In the genomic region with DNA sequence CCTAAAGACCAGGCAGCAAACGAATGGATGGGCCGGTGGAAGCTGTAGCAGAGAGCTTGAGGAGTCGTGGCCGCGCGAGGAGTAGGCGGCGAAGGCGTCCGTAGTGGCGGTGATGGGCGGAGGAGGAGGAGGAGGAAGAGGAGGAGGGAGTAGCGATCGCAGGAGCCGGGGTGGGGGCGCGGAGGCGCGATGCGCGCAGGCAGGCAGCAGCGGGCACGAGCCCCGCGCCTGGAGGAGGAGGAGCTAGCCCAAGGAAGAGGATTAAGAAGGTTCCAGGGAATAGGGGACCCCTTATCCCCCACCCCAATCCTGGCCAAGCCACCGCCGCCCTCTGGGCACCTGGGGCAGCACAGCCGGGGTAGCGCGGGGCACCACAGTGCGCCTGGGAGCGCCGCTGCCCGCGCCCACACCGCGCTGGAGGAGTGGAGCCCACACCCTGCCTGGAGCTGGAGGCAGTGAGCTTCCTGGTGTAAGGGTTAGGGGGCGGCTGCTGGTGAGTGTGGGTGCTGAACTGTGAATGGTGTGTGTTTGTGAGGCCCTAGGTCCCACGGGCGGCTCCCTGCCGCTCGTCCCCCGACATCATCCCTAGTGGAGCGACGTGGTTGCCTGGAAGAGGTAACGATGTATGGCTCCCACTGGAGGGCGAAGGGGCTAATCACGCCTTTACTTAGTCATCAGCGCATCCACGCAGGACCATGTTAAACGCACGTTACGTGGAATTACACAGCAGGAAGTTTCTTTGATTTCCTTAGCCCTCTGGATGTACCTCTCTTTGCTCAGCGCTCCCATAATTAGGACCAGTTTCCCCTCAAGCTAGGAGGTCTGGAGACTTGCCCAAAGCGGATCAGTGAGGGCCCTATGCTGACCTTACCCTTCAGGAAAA, we compare ENCODE assay signal across 8 mouse cellular contexts. TPM values are rescaled to one million over a fixed set of nuclear protein-coding genes. Genes with fewer than 3 reads are reported as not detected.
DNase-seq lines count a peak whose midpoint lies in the region; ATAC-seq and TF ChIP-seq lines count a peak whose summit lies in the region.
"Had no signal": no experiment of that assay in that cellular context is flagged by ENCODE, and none has a peak within 500 bp of the region (broad histone marks: within the 10 kb centered on the region; RNA-seq: fewer than 3 reads in every experiment).

A gene (minus strand): TSS at position 125 of the 883 bp plus-strand sequence.

- no peak within 1 kb of the TSS for H3K9ac ChIP-seq in liver, postnatal 0 days (replicated peaks)
- peak within 1 kb of the TSS; percentile 32; the same call in 1 of the 2 replicates for H3K9ac ChIP-seq in stomach, embryonic 15.5 days

- DNase-seq in urinary bladder, adult 2 months (ENCODE audit: low spot score), result peak; percentile 18
- DNase-seq in urinary bladder, postnatal 10 days (ENCODE audit: low spot score), result no peak
- DNase-seq in cerebellum, postnatal 14 days, result peak; percentile 72 to 80
- peak; percentile 65 to 74 for DNase-seq in frontal cortex, postnatal 14 days (ENCODE audit: low spot score in 2 of 2)
- peak; percentile 47 for DNase-seq in layer of hippocampus, adult 9-10 months (ENCODE audit: low spot score)
- peak; percentile 10 for DNase-seq in liver, postnatal 0 days

- ATAC-seq in liver, postnatal 0 days, result no peak
- ATAC-seq in stomach, embryonic 15.5 days (ENCODE audit: insufficient read depth, low FRiP score, low read depth), result peak; percentile 73; the same call in 1 of the 2 replicates

- under 1% methylated on average over 42 of the region's 55 CpGs for WGBS in liver, postnatal 0 days (ENCODE audit: insufficient replicate concordance)
- 1% methylated on average over 44 of the region's 55 CpGs for WGBS in stomach, embryonic 15.5 days

- TF ChIP-seq EP300 in liver, postnatal 0 days (IDR thresholded peaks at IDR 0.05; ENCODE audit: low read depth), result no peak

- no peaks in the 10 kb centered on the region for H3K4me1 ChIP-seq in liver, postnatal 0 days (ENCODE audit: insufficient read depth)
- no peaks in the 10 kb centered on the region for H3K4me1 ChIP-seq in stomach, embryonic 15.5 days

- H3K9me3 ChIP-seq in liver, postnatal 0 days (ENCODE audit: low read length), result no peaks in the 10 kb centered on the region
- no peaks in the 10 kb centered on the region for H3K9me3 ChIP-seq in stomach, embryonic 15.5 days

- no peak within 1 kb of the TSS for H3K4me3 ChIP-seq in liver, postnatal 0 days (ENCODE audit: low read depth, low read length)
- peak within 1 kb of the TSS; percentile 58 for H3K4me3 ChIP-seq in stomach, embryonic 15.5 days (replicated peaks)
- H3K4me3 ChIP-seq: erythroblast, embryonic 14.5 days had no signal

- H3K27ac ChIP-seq in liver, postnatal 0 days (ENCODE audit: low read depth), result no peak within 1 kb of the TSS
- H3K27ac ChIP-seq in stomach, embryonic 15.5 days, result no peak within 1 kb of the TSS

- no peak for TF ChIP-seq CTCF in liver, postnatal 0 days (IDR thresholded peaks at IDR 0.05; ENCODE audit: low read depth)

- H3K4me2 ChIP-seq in liver, postnatal 0 days (ENCODE audit: low read depth, low read length), result peak within 1 kb of the TSS; percentile 50
- H3K4me2 ChIP-seq in stomach, embryonic 15.5 days, result peak within 1 kb of the TSS; percentile 98

- H3K27me3 ChIP-seq in liver, postnatal 0 days (ENCODE audit: insufficient read depth, low read length), result peaks cover 12% of the 10 kb centered on the region
- H3K27me3 ChIP-seq in stomach, embryonic 15.5 days (replicated peaks), result peaks cover 10% of the 10 kb centered on the region; the same call in 1 of the 2 replicates

- H3K36me3 ChIP-seq in liver, postnatal 0 days (replicated peaks; ENCODE audit: insufficient read depth, low read length), result no peaks in the 10 kb centered on the region
- no peaks in the 10 kb centered on the region for H3K36me3 ChIP-seq in stomach, embryonic 15.5 days

RNA-seq across cellular contexts. Expression of the gene that starts here (rescaled TPM):
- polyA plus RNA-seq in urinary bladder, adult 2 months (2012; rRNA removed), result 0.11 and 0.13 TPM in 2 replicates
- not detected in 2 replicates for polyA plus RNA-seq in liver, postnatal 0 days (2015; fragmentation: Nextera tagmentation; extraction: Ambion mirVana)
- 1.7 and 2.4 TPM in 2 replicates for polyA plus RNA-seq in stomach, embryonic 15.5 days (2015; fragmentation: Nextera tagmentation; extraction: Ambion mirVana)
- polyA plus RNA-seq: erythroblast, embryonic 14.5 days had no signal

Comparison
In these comparisons a context has a peak if more than half of its experiments do, and no peak if none do; other contexts are left out.
1. Peak in DNase-seq in urinary bladder, adult 2 months; RNA of the gene not detected or under 1 TPM.
2. Peak in DNase-seq and H3K4me2 ChIP-seq in liver, postnatal 0 days; RNA of the gene not detected or under 1 TPM.